Mouse (Mus musculus) hindbrain, embryonic 16.5 days (tissue): ENCODE measurements around the gene Nudt14. TPM values are rescaled to one million over a fixed set of nuclear protein-coding genes. Genes with fewer than 3 reads are reported as not detected.

Experiments
- ATAC-seq: fragments of 200-750 bp; cut with Nextera tagmentation; 2 replicates; pipeline ENCODE4 v1.8.0; 2017; ENCODE audit warnings: moderate TSS enrichment, moderate library complexity
- H3K27ac ChIP-seq: fragments of 300-500 bp; sonication (generic); 2 replicates; pipeline ENCODE4 v1.5.1; 2014; ENCODE audit warnings: low read depth, mild to moderate bottlenecking, control low read depth, low read length, moderate library complexity
- H3K27me3 ChIP-seq: fragments of 300-500 bp; sonication (generic); replicated peaks from 2 replicates; pipeline ENCODE4 v1.6.1; 2014; ENCODE audit warnings: low read length; ENCODE audit not compliant: control insufficient read depth, insufficient read depth
- H3K36me3 ChIP-seq: fragments of 300-500 bp; sonication (generic); 2 replicates; pipeline ENCODE4 v1.6.1; 2014; ENCODE audit warnings: mild to moderate bottlenecking, low read length, moderate library complexity, mixed read lengths; ENCODE audit not compliant: control insufficient read depth, insufficient read depth
- H3K4me1 ChIP-seq: fragments of 300-500 bp; sonication (generic); 2 replicates; pipeline ENCODE4 v1.6.1; 2014; ENCODE audit warnings: low read depth, low read length; ENCODE audit not compliant: control insufficient read depth, insufficient read depth
- H3K4me2 ChIP-seq: fragments of 300-500 bp; sonication (generic); 2 replicates; pipeline ENCODE4 v1.6.1; 2014; ENCODE audit warnings: mild to moderate bottlenecking, low read length, control low read depth, moderate library complexity
- H3K4me3 ChIP-seq: fragments of 300-500 bp; sonication (generic); 2 replicates; pipeline ENCODE4 v1.5.1; 2014; ENCODE audit warnings: mild to moderate bottlenecking, low read length, control low read depth, moderate library complexity
- H3K9ac ChIP-seq: fragments of 300-500 bp; sonication (generic); 2 replicates; pipeline ENCODE4 v1.6.1; 2014; ENCODE audit warnings: low read depth, mild to moderate bottlenecking, control low read depth, low read length, moderate library complexity
- H3K9me3 ChIP-seq: fragments of 300-500 bp; sonication (generic); 2 replicates; pipeline ENCODE4 v1.6.1; 2014; ENCODE audit warnings: mild to moderate bottlenecking, low read length, moderate library complexity; ENCODE audit not compliant: control insufficient read depth
- WGBS: fragments of 180-500 bp; shearing (Covaris S2); extraction: QIAGEN DNeasy Blood & Tissue Kit; methylation state at CpG from one replicate; pipeline ENCODE4 v1.1.7; 2014; 5-methylcytosine and 5-hydroxymethylcytosine counted together
- polyA plus RNA-seq: library from polyadenylated mRNA; unstranded; fragments of >200 nt; fragmentation: Nextera tagmentation; extraction: Ambion mirVana; gene quantifications from 2 replicates; pipeline ENCODE4 v1.2.1, GENCODE M21; 2015

The Nudt14 gene
- polyA plus RNA-seq, 1 experiment from 2014 or later: 54.2 TPM

GRCm38 (mm10) chr12:112974736-112975135 is 32.8 kb upstream of the Nudt14 start:
- H3K4me2 ChIP-seq: no peak overlapping the region
- 87% methylated on average over 9 of the region's 9 CpGs for WGBS
- H3K9ac ChIP-seq: no peak overlapping the region
- H3K4me3 ChIP-seq: no peak overlapping the region
- no peak for ATAC-seq
- no peaks in the 10 kb centered on the region for H3K9me3 ChIP-seq
- no peak overlapping the region for H3K27ac ChIP-seq
- H3K36me3 ChIP-seq: peaks cover 34% of the 10 kb centered on the region
- no peaks in the 10 kb centered on the region for H3K27me3 ChIP-seq
- peaks cover 14% of the 10 kb centered on the region for H3K4me1 ChIP-seq

GRCm38 (mm10) chr12:112969616-112970015 is 27.7 kb upstream of the Nudt14 start:
- no peak for ATAC-seq
- H3K4me2 ChIP-seq: no peak overlapping the region
- no peak overlapping the region for H3K9ac ChIP-seq
- no peaks in the 10 kb centered on the region for H3K9me3 ChIP-seq
- peaks cover 60% of the 10 kb centered on the region for H3K36me3 ChIP-seq
- no peaks in the 10 kb centered on the region for H3K27me3 ChIP-seq
- H3K27ac ChIP-seq: no peak overlapping the region
- H3K4me1 ChIP-seq: no peaks in the 10 kb centered on the region
- WGBS: 88% methylated on average over 6 of the region's 6 CpGs
- no peak overlapping the region for H3K4me3 ChIP-seq

- no peaks in the 10 kb centered on the region for H3K27me3 ChIP-seq
- no peak overlapping the region for H3K27ac ChIP-seq
- ATAC-seq: no peak
- H3K4me3 ChIP-seq: no peak overlapping the region
- H3K9me3 ChIP-seq: no peaks in the 10 kb centered on the region
- H3K36me3 ChIP-seq: peaks cover 64% of the 10 kb centered on the region
- H3K4me1 ChIP-seq: no peaks in the 10 kb centered on the region
- H3K9ac ChIP-seq: no peak overlapping the region
- WGBS: 74% methylated on average over 8 of the region's 8 CpGs
- H3K4me2 ChIP-seq: no peak overlapping the region
Observed at GRCm38 (mm10) chr12:112968943-112969342, 27.0 kb upstream of the Nudt14 start.

- no peak for ATAC-seq
- Histone ChIP-seq H3K27me3 (no peaks in the 10 kb centered on the region), H3K9ac (no peak overlapping the region), H3K36me3 (peaks cover 71% of the 10 kb centered on the region), H3K4me2 (no peak overlapping the region), H3K4me3 (no peak overlapping the region), H3K9me3 (no peaks in the 10 kb centered on the region), H3K27ac (no peak overlapping the region), H3K4me1 (0 out of 2 replicates have a peak, but pooled peaks cover 2% of the 10 kb centered on the region)
- WGBS: 88% methylated on average over 13 of the region's 13 CpGs
Observed at GRCm38 (mm10) chr12:112965783-112966182, 23.9 kb upstream of the Nudt14 start.

- Histone ChIP-seq H3K36me3 (peaks cover 53% of the 10 kb centered on the region), H3K9ac (no peak overlapping the region), H3K4me2 (no peak overlapping the region), H3K27ac (no peak overlapping the region; the same call in 1 of the 2 replicates), H3K4me1 (0 out of 2 replicates have a peak, but pooled peaks cover 2% of the 10 kb centered on the region), H3K9me3 (no peaks in the 10 kb centered on the region), H3K27me3 (no peaks in the 10 kb centered on the region), H3K4me3 (no peak overlapping the region)
- 71% methylated on average over 5 of the region's 5 CpGs for WGBS
- no peak for ATAC-seq
Observed at GRCm38 (mm10) chr12:112961872-112962271, 19.9 kb upstream of the Nudt14 start.

- Histone ChIP-seq H3K4me1 (0 out of 2 replicates have a peak, but pooled peaks cover 2% of the 10 kb centered on the region), H3K9me3 (no peaks in the 10 kb centered on the region), H3K27ac (no peak overlapping the region; the same call in 1 of the 2 replicates), H3K9ac (no peak overlapping the region), H3K4me3 (no peak overlapping the region), H3K4me2 (no peak overlapping the region), H3K36me3 (peaks cover 51% of the 10 kb centered on the region), H3K27me3 (no peaks in the 10 kb centered on the region)
- 65% methylated on average over 7 of the region's 7 CpGs for WGBS
- ATAC-seq: no peak
Observed at GRCm38 (mm10) chr12:112961428-112961827, 19.5 kb upstream of the Nudt14 start.

- no peak overlapping the region for H3K9ac ChIP-seq
- WGBS: 84% methylated on average over 8 of the region's 8 CpGs
- no peak overlapping the region for H3K4me2 ChIP-seq
- H3K4me1 ChIP-seq: 0 out of 2 replicates have a peak, but pooled peaks cover 2% of the 10 kb centered on the region
- H3K27ac ChIP-seq: no peak overlapping the region
- H3K27me3 ChIP-seq: no peaks in the 10 kb centered on the region
- ATAC-seq: no peak
- H3K4me3 ChIP-seq: no peak overlapping the region
- no peaks in the 10 kb centered on the region for H3K9me3 ChIP-seq
- peaks cover 36% of the 10 kb centered on the region for H3K36me3 ChIP-seq
Observed at GRCm38 (mm10) chr12:112959421-112959820, 17.5 kb upstream of the Nudt14 start.

GRCm38 (mm10) chr12:112958303-112958702 is 16.4 kb upstream of the Nudt14 start:
- 42% methylated on average over 4 of the region's 4 CpGs for WGBS
- Histone ChIP-seq H3K4me3 (no peak overlapping the region), H3K4me1 (0 out of 2 replicates have a peak, but pooled peaks cover 2% of the 10 kb centered on the region), H3K27me3 (no peaks in the 10 kb centered on the region), H3K9ac (no peak overlapping the region), H3K36me3 (peaks cover 26% of the 10 kb centered on the region), H3K9me3 (no peaks in the 10 kb centered on the region), H3K4me2 (no peak overlapping the region), H3K27ac (no peak overlapping the region)
- ATAC-seq: no peak

- Histone ChIP-seq H3K27ac (no peak overlapping the region), H3K9ac (no peak overlapping the region), H3K9me3 (no peaks in the 10 kb centered on the region), H3K27me3 (no peaks in the 10 kb centered on the region), H3K4me1 (peaks cover 9% of the 10 kb centered on the region), H3K4me2 (no peak overlapping the region), H3K36me3 (peaks cover 12% of the 10 kb centered on the region), H3K4me3 (no peak overlapping the region)
- 46% methylated on average over 4 of the region's 4 CpGs for WGBS
- peak; percentile 27; the same call in 1 of the 2 replicates for ATAC-seq
Observed at GRCm38 (mm10) chr12:112955800-112956199, 13.9 kb upstream of the Nudt14 start.
